Mouse (Mus musculus): ENCODE data around the gene Adcy6. TPM values are rescaled to one million over a fixed set of nuclear protein-coding genes. Genes with fewer than 3 reads are reported as not detected.

Gene Adcy6
- polyA plus RNA-seq, 1 experiment from 2014 or later: 29.0 TPM

DNA sequence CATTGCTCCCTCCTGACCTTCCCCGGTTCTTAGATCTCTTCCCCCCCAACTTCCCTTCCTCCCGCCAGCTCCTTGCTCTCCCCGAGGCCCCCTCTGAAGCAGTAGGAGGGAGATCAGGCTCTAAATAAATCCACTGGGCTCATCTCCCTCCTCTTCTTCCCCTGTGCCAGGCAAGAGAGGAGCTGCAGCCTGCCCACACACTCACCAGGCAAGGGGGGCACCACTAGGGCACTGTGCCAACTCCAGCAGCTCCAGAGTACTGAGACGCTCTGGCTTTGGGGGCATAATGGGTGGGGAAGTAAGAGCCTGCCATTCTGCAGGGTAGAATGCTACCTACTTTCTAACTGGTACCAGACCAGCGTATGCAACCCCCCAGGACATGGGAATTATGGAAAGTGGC, 26.6 kb upstream of the Adcy6 start:
- Histone ChIP-seq H3K9ac (peak overlapping the region; percentile 85), H3K27ac (replicated peaks) (no peak overlapping the region), H3K36me3 (peaks cover 10% of the 10 kb centered on the region), H3K27me3 (replicated peaks) (peaks cover 66% of the 10 kb centered on the region), H3K9me3 (no peaks in the 10 kb centered on the region), H3K4me3 (no peak overlapping the region), H3K4me1 (peaks cover 46% of the 10 kb centered on the region), H3K4me2 (peak overlapping the region; percentile 93; the same call in 1 of the 2 replicates)
- ATAC-seq (ENCODE audit: extremely low read depth, insufficient number of reproducible peaks, low FRiP score, low TSS enrichment): no peak
- 47% methylated on average over 5 of the region's 5 CpGs for WGBS

- WGBS: 3% methylated on average over 21 of the region's 21 CpGs
- Histone ChIP-seq H3K4me1 (peaks cover 52% of the 10 kb centered on the region), H3K36me3 (peaks cover 2% of the 10 kb centered on the region; the same call in 1 of the 2 replicates), H3K9me3 (no peaks in the 10 kb centered on the region), H3K4me3 (peak overlapping the region; percentile 77), H3K9ac (peak overlapping the region; percentile 85), H3K27me3 (replicated peaks) (peaks cover 78% of the 10 kb centered on the region), H3K27ac (replicated peaks) (no peak overlapping the region), H3K4me2 (peak overlapping the region; percentile 93)
- no peak for ATAC-seq (ENCODE audit: extremely low read depth, insufficient number of reproducible peaks, low FRiP score, low TSS enrichment)
Measured at GRCm38 (mm10) chr15:98635291-98635841, 25.5 kb upstream of the Adcy6 start.

DNA sequence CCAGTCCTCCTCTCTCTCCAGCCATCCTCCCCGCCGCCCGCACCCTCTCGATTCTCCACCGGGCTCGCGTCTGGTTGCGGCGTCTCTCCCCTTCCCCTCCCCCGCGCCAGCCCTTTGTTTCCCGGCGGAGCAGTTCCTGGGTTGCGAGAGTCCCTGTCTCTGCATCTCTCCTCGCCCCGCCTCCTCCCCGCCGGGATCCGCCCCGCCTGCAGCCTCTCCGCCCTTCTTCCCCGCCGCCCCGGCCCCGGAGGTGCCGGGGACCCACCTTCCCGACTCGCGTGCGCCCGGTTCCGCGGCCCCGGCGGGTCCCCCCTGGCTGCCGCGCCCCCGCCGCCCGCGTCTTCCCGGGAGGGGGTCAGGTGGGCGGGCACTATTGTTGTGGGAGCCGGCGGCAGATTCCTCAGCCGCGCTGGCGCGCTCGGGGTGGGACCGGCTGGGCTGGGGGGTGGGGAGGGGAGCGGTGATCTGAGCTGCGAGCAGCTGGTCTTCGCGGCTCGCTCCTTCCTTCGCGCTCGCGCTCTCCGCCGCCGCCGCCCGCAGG, 24.7 kb upstream of the Adcy6 start:
- peak overlapping the region; percentile 93 for H3K4me2 ChIP-seq
- no peaks in the 10 kb centered on the region for H3K9me3 ChIP-seq
- peaks cover 59% of the 10 kb centered on the region for H3K4me1 ChIP-seq
- H3K27me3 ChIP-seq (replicated peaks): peaks cover 85% of the 10 kb centered on the region
- ATAC-seq (ENCODE audit: extremely low read depth, insufficient number of reproducible peaks, low FRiP score, low TSS enrichment): no peak
- 1% methylated on average over 45 of the region's 65 CpGs for whole genome bisulfite sequencing
- H3K27ac ChIP-seq (replicated peaks): no peak overlapping the region; the same call in 1 of the 2 replicates
- H3K9ac ChIP-seq: peak overlapping the region; percentile 85
- H3K4me3 ChIP-seq: peak overlapping the region; percentile 77
- 0 out of 2 replicates have a peak, but pooled peaks cover 2% of the 10 kb centered on the region for H3K36me3 ChIP-seq

DNA sequence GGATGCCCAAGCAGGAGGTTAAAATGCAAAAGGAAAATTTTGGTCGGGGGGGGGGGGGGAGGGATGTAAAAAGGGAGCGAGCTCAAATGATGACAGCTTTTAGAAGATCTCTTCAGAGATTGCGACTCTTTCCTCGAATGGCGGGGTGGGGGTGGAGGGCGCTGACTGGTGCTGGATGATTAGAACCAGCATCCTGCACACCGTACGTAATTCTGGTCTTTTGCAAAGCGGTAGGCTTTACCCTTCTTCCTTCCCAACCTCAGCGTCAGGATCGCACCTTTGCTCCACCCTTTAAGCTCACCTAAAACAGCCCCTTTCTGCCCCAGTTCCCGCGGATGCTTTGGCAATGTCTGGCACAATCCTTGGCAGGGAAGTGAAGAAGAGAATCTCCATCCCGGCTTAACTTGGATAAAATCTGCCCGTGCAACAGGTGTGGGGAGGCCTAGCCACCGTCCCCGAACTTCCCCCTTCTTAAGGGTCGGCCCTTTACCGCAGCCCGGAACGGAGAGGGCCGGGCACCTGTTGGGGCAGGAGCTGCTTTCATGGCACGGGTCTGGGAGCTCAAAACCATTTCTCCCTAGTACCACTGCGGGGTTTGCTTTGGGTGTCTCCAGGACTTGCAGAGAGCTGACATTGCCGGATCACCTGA, 24.1 kb upstream of the Adcy6 start:
- no peak for ATAC-seq (ENCODE audit: extremely low read depth, insufficient number of reproducible peaks, low FRiP score, low TSS enrichment)
- H3K27ac ChIP-seq (replicated peaks): no peak overlapping the region

GRCm38 (mm10) chr15:98632921-98633320, 23.0 kb upstream of the Adcy6 start:
- no peak for ATAC-seq (ENCODE audit: extremely low read depth, insufficient number of reproducible peaks, low FRiP score, low TSS enrichment)
- no peaks in the 10 kb centered on the region for H3K9me3 ChIP-seq
- H3K4me1 ChIP-seq: peaks cover 75% of the 10 kb centered on the region
- 4% methylated on average over 4 of the region's 4 CpGs for WGBS
- H3K27ac ChIP-seq (replicated peaks): no peak overlapping the region
- H3K4me3 ChIP-seq: peak overlapping the region; percentile 77
- H3K36me3 ChIP-seq: no peaks in the 10 kb centered on the region
- peak overlapping the region; percentile 80 for H3K9ac ChIP-seq
- H3K27me3 ChIP-seq (replicated peaks): peaks cover 93% of the 10 kb centered on the region
- H3K4me2 ChIP-seq: peak overlapping the region; percentile 93

More for the DNA sequence above, 24.1 kb upstream of the Adcy6 start:
- under 1% methylated on average over 25 of the region's 25 CpGs for WGBS
- Histone ChIP-seq H3K36me3 (no peaks in the 10 kb centered on the region), H3K4me1 (peaks cover 66% of the 10 kb centered on the region), H3K4me3 (peak overlapping the region; percentile 77), H3K9ac (peak overlapping the region; percentile 85), H3K27me3 (replicated peaks) (peaks cover 85% of the 10 kb centered on the region), H3K4me2 (peak overlapping the region; percentile 93), H3K9me3 (no peaks in the 10 kb centered on the region)

- Histone ChIP-seq H3K9me3 (no peaks in the 10 kb centered on the region), H3K4me1 (peaks cover 75% of the 10 kb centered on the region), H3K27me3 (replicated peaks) (peaks cover 94% of the 10 kb centered on the region), H3K9ac (peak overlapping the region; percentile 80), H3K36me3 (no peaks in the 10 kb centered on the region), H3K27ac (replicated peaks) (no peak overlapping the region), H3K4me2 (peak overlapping the region; percentile 93), H3K4me3 (peak overlapping the region; percentile 77)
- 1% methylated on average over 25 of the region's 25 CpGs for WGBS
- no peak for ATAC-seq (ENCODE audit: extremely low read depth, insufficient number of reproducible peaks, low FRiP score, low TSS enrichment)
Measured at GRCm38 (mm10) chr15:98632107-98632744, 22.4 kb upstream of the Adcy6 start.

DNA sequence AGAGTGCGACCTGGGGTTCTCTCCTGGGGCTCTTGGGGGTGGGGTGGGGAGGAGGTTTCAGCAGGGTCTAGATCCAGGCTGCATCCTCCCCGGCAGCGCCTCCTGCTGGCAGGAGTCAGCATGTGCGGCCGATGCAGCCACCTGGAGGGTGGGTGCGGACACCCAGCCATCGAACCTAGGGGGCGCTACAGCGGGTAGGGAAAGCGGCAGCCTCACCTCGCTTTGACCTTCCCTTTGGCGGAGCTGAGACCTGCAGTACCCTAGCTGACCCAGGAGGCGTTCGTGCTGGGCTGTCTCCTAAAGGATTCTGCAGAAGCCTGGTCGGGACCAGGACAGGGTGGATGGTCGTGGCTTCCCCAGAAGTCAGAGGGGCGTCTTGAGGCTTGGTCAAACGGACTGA, 21.6 kb upstream of the Adcy6 start:
- Histone ChIP-seq H3K36me3 (no peaks in the 10 kb centered on the region), H3K27me3 (replicated peaks) (peaks cover 87% of the 10 kb centered on the region), H3K4me2 (peak overlapping the region; percentile 93), H3K27ac (replicated peaks) (no peak overlapping the region), H3K9ac (peak overlapping the region; percentile 80), H3K4me1 (peaks cover 74% of the 10 kb centered on the region), H3K9me3 (no peaks in the 10 kb centered on the region), H3K4me3 (peak overlapping the region; percentile 77)
- no peak; the same call in 1 of the 2 replicates for ATAC-seq (ENCODE audit: extremely low read depth, insufficient number of reproducible peaks, low FRiP score, low TSS enrichment)
- under 1% methylated on average over 18 of the region's 18 CpGs for WGBS

- peaks cover 74% of the 10 kb centered on the region for H3K4me1 ChIP-seq
- H3K4me2 ChIP-seq: peak within 1 kb of the TSS; percentile 93
- WGBS: 49% methylated on average over 3 of the region's 4 CpGs
- ATAC-seq (ENCODE audit: extremely low read depth, insufficient number of reproducible peaks, low FRiP score, low TSS enrichment): no peak
- H3K27me3 ChIP-seq (replicated peaks): peaks cover 78% of the 10 kb centered on the region
- no peak within 1 kb of the TSS for H3K27ac ChIP-seq (replicated peaks)
- H3K9me3 ChIP-seq: no peaks in the 10 kb centered on the region
- H3K4me3 ChIP-seq: peak within 1 kb of the TSS; percentile 77
- no peaks in the 10 kb centered on the region for H3K36me3 ChIP-seq
- H3K9ac ChIP-seq: peak within 1 kb of the TSS; percentile 80
Measured at GRCm38 (mm10) chr15:98630540-98630939, 20.7 kb upstream of the Adcy6 start, which contains the start of gene Cacnb3. Gene Cacnb3 (plus strand): TSS chr15:98630840.

DNA sequence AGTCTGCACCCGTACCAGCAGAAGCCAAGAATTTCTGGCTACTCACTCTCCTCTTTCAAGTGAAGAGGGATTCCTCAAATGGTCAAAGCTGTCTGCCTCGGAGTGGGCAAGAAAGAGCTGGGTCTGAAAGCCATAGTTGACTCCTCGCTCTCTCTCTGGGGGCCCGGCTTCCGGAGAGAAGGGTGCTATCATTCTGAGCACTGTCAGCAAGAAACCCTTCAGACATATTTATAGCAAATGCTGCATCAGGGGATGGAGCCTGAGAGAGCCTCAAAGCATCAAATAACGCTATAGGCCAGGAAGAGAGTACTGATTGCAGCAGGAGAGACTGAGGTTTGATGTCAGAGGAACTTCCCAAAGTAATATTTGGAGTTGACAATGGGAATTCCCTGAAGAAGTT, 19.6 kb upstream of the Adcy6 start:
- Histone ChIP-seq H3K27ac (replicated peaks) (0 out of 2 replicates have a peak overlapping the region, but pooled peaks have one; percentile 24), H3K36me3 (no peaks in the 10 kb centered on the region), H3K4me3 (no peak overlapping the region), H3K9me3 (no peaks in the 10 kb centered on the region), H3K4me2 (peak overlapping the region; percentile 62), H3K9ac (peak overlapping the region; percentile 67), H3K4me1 (peaks cover 68% of the 10 kb centered on the region), H3K27me3 (replicated peaks) (peaks cover 71% of the 10 kb centered on the region)
- 29% methylated on average over 6 of the region's 6 CpGs for WGBS
- no peak for ATAC-seq (ENCODE audit: extremely low read depth, insufficient number of reproducible peaks, low FRiP score, low TSS enrichment)

DNA sequence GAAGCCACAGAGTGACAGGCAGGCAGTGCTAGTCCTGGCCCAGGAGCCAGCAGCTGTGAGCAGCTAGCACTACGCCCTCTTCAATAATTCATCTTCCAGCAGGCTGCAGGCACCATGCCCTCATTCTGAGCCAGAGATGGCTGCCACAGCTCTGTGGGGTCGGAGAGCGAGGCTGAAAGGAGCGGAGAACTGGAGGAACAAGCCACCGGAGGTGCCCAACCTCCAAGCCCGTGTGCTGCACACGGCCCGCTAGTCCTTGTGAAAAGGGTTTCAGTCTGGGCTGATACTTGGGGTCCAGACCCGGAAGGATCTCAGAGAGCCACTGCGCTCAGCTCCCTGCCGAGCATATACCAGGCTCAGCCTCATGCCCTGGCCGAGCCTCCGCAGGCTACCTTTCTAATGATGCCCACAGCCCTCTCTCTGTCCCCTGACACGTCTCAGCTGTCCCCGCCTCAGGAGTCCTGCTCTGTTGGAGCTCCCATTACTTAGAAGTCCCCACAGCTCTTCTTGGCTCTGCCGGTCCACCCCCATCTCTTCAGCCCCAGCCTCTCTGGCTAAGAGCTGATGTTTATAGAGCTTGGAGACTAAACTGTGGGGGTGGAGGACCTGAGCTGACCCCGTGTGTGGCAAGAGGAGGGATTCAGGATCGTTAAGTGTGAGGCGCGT, 18.8 kb upstream of the Adcy6 start:
- Histone ChIP-seq H3K9ac (peak overlapping the region; percentile 67), H3K4me3 (peak overlapping the region; percentile 32), H3K27me3 (replicated peaks) (peaks cover 64% of the 10 kb centered on the region), H3K4me1 (peaks cover 61% of the 10 kb centered on the region), H3K27ac (replicated peaks) (peak overlapping the region; percentile 24; the same call in 1 of the 2 replicates), H3K9me3 (0 out of 2 replicates have a peak, but pooled peaks cover 3% of the 10 kb centered on the region), H3K36me3 (no peaks in the 10 kb centered on the region), H3K4me2 (peak overlapping the region; percentile 62)
- no peak for ATAC-seq (ENCODE audit: extremely low read depth, insufficient number of reproducible peaks, low FRiP score, low TSS enrichment)
- 13% methylated on average over 20 of the region's 20 CpGs for WGBS
